9 mouse cellular contexts compared by ENCODE assay signal in the genomic region with DNA sequence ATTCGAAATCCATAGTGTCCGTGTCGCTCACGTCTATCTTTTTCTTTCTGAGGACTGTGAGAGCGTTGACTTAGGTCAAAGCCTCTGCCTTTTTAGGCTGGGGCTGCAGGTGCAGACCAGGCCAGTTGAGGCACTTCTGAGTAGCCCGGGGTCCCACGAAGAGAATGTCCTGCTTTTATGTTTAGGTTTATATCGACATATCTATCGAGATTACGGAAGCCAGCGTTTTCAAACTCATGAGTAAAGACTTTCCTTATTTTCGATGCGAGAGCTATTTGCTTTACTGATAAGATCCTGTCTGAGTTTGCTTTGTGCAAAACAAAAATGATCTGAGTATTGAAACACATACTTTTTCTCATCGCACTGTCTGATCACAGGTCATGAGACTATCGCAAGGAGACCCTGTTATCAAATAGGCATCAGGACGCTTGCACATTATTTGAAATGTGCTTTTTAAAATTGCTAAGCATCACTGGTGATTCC. TPM values are rescaled to one million over a fixed set of nuclear protein-coding genes. Genes with fewer than 3 reads are reported as not detected.
DNase-seq lines count a peak whose midpoint lies in the region; ATAC-seq and TF ChIP-seq lines count a peak whose summit lies in the region.
"Had no signal": no experiment of that assay in that cellular context is flagged by ENCODE, and none has a peak within 500 bp of the region (broad histone marks: within the 10 kb centered on the region; RNA-seq: fewer than 3 reads in every experiment).

No protein-coding gene starts in this region.

- no peak for TF ChIP-seq CTCF in lung, embryonic 14.5 days (IDR thresholded peaks at IDR 0.05; ENCODE audit: low read depth)

- H3K27me3 ChIP-seq in lung, embryonic 14.5 days (ENCODE audit: insufficient read depth, low read length) = peaks cover 46% of the 10 kb centered on the region
- peaks cover 81% of the 10 kb centered on the region for H3K27me3 ChIP-seq in embryonic facial prominence, embryonic 10.5 days (replicated peaks; ENCODE audit: low read depth, poor library complexity, severe bottlenecking)
- peaks cover 46% of the 10 kb centered on the region for H3K27me3 ChIP-seq in limb, embryonic 11.5 days (ENCODE audit: control insufficient read depth, insufficient read depth, low read length)
- peaks cover 56% of the 10 kb centered on the region for H3K27me3 ChIP-seq in neural tube, embryonic 15.5 days (replicated peaks)

- intact Hi-C loops in left cerebral cortex, postnatal 14 days (cut with DNase I) = no loop called here

- no peaks in the 10 kb centered on the region for H3K9me3 ChIP-seq in lung, embryonic 14.5 days (ENCODE audit: low read depth, low read length)
- no peaks in the 10 kb centered on the region for H3K9me3 ChIP-seq in embryonic facial prominence, embryonic 10.5 days
- no peaks in the 10 kb centered on the region for H3K9me3 ChIP-seq in limb, embryonic 11.5 days (ENCODE audit: control insufficient read depth, low read length)
- H3K9me3 ChIP-seq in neural tube, embryonic 15.5 days (replicated peaks) = no peaks in the 10 kb centered on the region

- no peak for ATAC-seq in lung, embryonic 14.5 days (ENCODE audit: insufficient read depth)
- ATAC-seq in limb, embryonic 11.5 days (ENCODE audit: insufficient number of reproducible peaks, low FRiP score, low TSS enrichment, low read depth) = no peak
- ATAC-seq in neural tube, embryonic 15.5 days (ENCODE audit: low FRiP score) = no peak

- no peaks in the 10 kb centered on the region for H3K36me3 ChIP-seq in lung, embryonic 14.5 days (ENCODE audit: insufficient read depth)
- H3K36me3 ChIP-seq in embryonic facial prominence, embryonic 10.5 days (replicated peaks) = no peaks in the 10 kb centered on the region
- H3K36me3 ChIP-seq in limb, embryonic 11.5 days (ENCODE audit: control insufficient read depth, insufficient read depth, low read length) = no peaks in the 10 kb centered on the region
- no peaks in the 10 kb centered on the region for H3K36me3 ChIP-seq in neural tube, embryonic 15.5 days

- H3K4me1 ChIP-seq in lung, embryonic 14.5 days (ENCODE audit: insufficient read depth) = no peaks in the 10 kb centered on the region
- peaks cover 18% of the 10 kb centered on the region for H3K4me1 ChIP-seq in embryonic facial prominence, embryonic 10.5 days
- H3K4me1 ChIP-seq in limb, embryonic 11.5 days (ENCODE audit: control insufficient read depth, insufficient read depth, low read length) = no peaks in the 10 kb centered on the region
- H3K4me1 ChIP-seq in neural tube, embryonic 15.5 days = peaks cover 22% of the 10 kb centered on the region

- peak overlapping the region; percentile 64 for H3K4me3 ChIP-seq in lung, embryonic 14.5 days (ENCODE audit: low read depth, low read length)
- H3K4me3 ChIP-seq in embryonic facial prominence, embryonic 10.5 days = peak overlapping the region; percentile 76
- peak overlapping the region; percentile 59; the same call in 1 of the 2 replicates for H3K4me3 ChIP-seq in limb, embryonic 11.5 days (ENCODE audit: low read depth, low read length)
- H3K4me3 ChIP-seq in neural tube, embryonic 15.5 days (replicated peaks) = peak overlapping the region; percentile 57

- H3K27ac ChIP-seq in lung, embryonic 14.5 days (ENCODE audit: low read depth) = no peak overlapping the region
- H3K27ac ChIP-seq in embryonic facial prominence, embryonic 10.5 days (replicated peaks) = no peak overlapping the region
- no peak overlapping the region for H3K27ac ChIP-seq in limb, embryonic 11.5 days (replicated peaks; ENCODE audit: low read depth, low read length)
- no peak overlapping the region for H3K27ac ChIP-seq in neural tube, embryonic 15.5 days (replicated peaks)

- peak overlapping the region; percentile 98 for H3K4me2 ChIP-seq in lung, embryonic 14.5 days
- H3K4me2 ChIP-seq in limb, embryonic 11.5 days (ENCODE audit: low read depth, severe bottlenecking) = peak overlapping the region; percentile 93; the same call in 1 of the 2 replicates
- H3K4me2 ChIP-seq in neural tube, embryonic 15.5 days = peak overlapping the region; percentile 99

- WGBS in lung, embryonic 14.5 days = 9% methylated on average over 16 of the region's 16 CpGs
- WGBS in embryonic facial prominence, embryonic 10.5 days = 12% methylated on average over 16 of the region's 16 CpGs
- 15% methylated on average over 16 of the region's 16 CpGs for WGBS in limb, embryonic 11.5 days
- WGBS in neural tube, embryonic 15.5 days = 14% methylated on average over 16 of the region's 16 CpGs

- peak; percentile 13 for DNase-seq in lung, embryonic 14.5 days
- DNase-seq in lung, adult 18-20 months = no peak
- peak; percentile 20 for DNase-seq in embryonic facial prominence, embryonic 10.5 days (ENCODE audit: low spot score)
- peak; percentile 49 for DNase-seq in limb, embryonic 11.5 days (ENCODE audit: low spot score)
- no peak for DNase-seq in layer of hippocampus, adult 18-20 months (ENCODE audit: low spot score in 2 of 2)
- DNase-seq in left cerebral cortex, postnatal 14 days (ENCODE audit: low spot score in 2 of 2) = no peak
- DNase-seq in adrenal gland, postnatal 14 days = no peak

- peak overlapping the region; percentile 65; the same call in 1 of the 2 replicates for H3K9ac ChIP-seq in lung, embryonic 14.5 days
- H3K9ac ChIP-seq in limb, embryonic 11.5 days (ENCODE audit: low read length) = no peak overlapping the region
- no peak overlapping the region for H3K9ac ChIP-seq in neural tube, embryonic 15.5 days (replicated peaks)

RNA-seq across cellular contexts. Expression of a gene that starts 1.8 kb away (rescaled TPM):
- polyA plus RNA-seq in lung, embryonic 14.5 days (2014; fragmentation: Nextera tagmentation; extraction: Ambion mirVana) = 2.2 and 2.4 TPM in 2 replicates
- 2.2 and 3.1 TPM in 2 replicates for polyA plus RNA-seq in embryonic facial prominence, embryonic 10.5 days (2016; fragmentation: Nextera tagmentation; extraction: Ambion mirVana)
- 1.7 and 1.9 TPM in 2 replicates for polyA plus RNA-seq in limb, embryonic 11.5 days (2014; fragmentation: Nextera tagmentation; extraction: Ambion mirVana)
- polyA plus RNA-seq in neural tube, embryonic 15.5 days (2015; fragmentation: Nextera tagmentation; extraction: Ambion mirVana) = 0.36 and 6.8 TPM in 2 replicates
- 1 to 10 TPM; 3.7 to 3.9 TPM for total RNA-seq in layer of hippocampus, adult 18-20 months (2021)
- 1 to 10 TPM; 3.4 to 4.0 TPM for total RNA-seq in left cerebral cortex, postnatal 14 days (2021)
- 6.3 and 23.4 TPM in 2 replicates for total RNA-seq in adrenal gland, postnatal 14 days (2021)

RNA-seq across cellular contexts. Expression of a gene that starts 59.0 kb away (rescaled TPM):
- not detected in 2 replicates for polyA plus RNA-seq in lung, embryonic 14.5 days (2014; fragmentation: Nextera tagmentation; extraction: Ambion mirVana)
- polyA plus RNA-seq in embryonic facial prominence, embryonic 10.5 days (2016; fragmentation: Nextera tagmentation; extraction: Ambion mirVana) = not detected in 2 replicates
- not detected in 2 replicates for polyA plus RNA-seq in limb, embryonic 11.5 days (2014; fragmentation: Nextera tagmentation; extraction: Ambion mirVana)
- polyA plus RNA-seq in neural tube, embryonic 15.5 days (2015; fragmentation: Nextera tagmentation; extraction: Ambion mirVana) = not detected in 2 replicates
- total RNA-seq in layer of hippocampus, adult 18-20 months (2021) = not detected
- not detected for total RNA-seq in left cerebral cortex, postnatal 14 days (2021)
- not detected in 2 replicates for total RNA-seq in adrenal gland, postnatal 14 days (2021)
- total RNA-seq: common myeloid progenitor, adult 5-6 weeks had no signal

Comparison
In these comparisons a context has a peak if more than half of its experiments do, and no peak if none do; other contexts are left out.
1. DNase-seq: peak in lung, embryonic 14.5 days (single experiment), embryonic facial prominence, embryonic 10.5 days (single experiment) and limb, embryonic 11.5 days (single experiment); none in lung, adult 18-20 months (0 of 2), layer of hippocampus, adult 18-20 months (0 of 2), left cerebral cortex, postnatal 14 days (0 of 2) and adrenal gland, postnatal 14 days (single experiment).
2. Peak in every context shown above with its lines, with median percentiles within 50 percentile points of each other: H3K4me2 ChIP-seq and H3K4me3 ChIP-seq.